Mouse (Mus musculus) adrenal gland, adult 2 months (tissue): ENCODE results near the gene Ttc7. TPM values are rescaled to one million over a fixed set of nuclear protein-coding genes. Genes with fewer than 3 reads are reported as not detected.
A peak's percentile ranks its signal among the peaks of the same experiment; 100 is the strongest.

Experiments used
- DNase-seq: peaks from one replicate; pipeline ENCODE4 v3.0.0; 2021
- polyA plus RNA-seq: library from polyadenylated mRNA; depleted of rRNA; stranded (reverse); fragments of >200 nt; gene quantifications from 2 replicates; pipeline ENCODE4 v1.2.3, GENCODE M21; 2012
- total RNA-seq, 2 experiments: library from RNA; stranded (reverse); gene quantifications; 2 replicates each; pipeline ENCODE4 v1.2.3; 2021

Gene Ttc7
- total and polyA plus RNA-seq, 3 experiments = 12.0 to 34.0 (median 15.1) TPM

DNA sequence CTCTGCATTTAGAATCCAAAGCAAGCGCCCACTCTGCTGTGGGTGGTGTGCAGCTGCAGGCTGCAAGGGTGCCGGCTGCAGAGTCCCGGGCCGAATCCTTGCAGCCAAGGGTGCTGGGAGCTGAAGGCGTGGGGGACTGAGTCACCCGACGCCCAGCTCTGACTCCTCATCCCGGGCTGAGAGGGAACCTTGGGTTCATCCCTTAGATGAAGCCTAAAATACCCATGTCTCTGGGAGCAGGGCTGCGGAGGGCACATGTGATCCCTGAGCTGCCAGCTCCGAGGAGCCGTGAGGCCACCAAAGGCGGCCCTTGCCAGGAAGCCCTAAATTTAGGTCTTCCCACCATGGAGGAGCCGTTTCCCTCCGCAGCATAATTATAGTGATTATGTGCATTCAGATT, 52.5 kb downstream of the Ttc7 start:
- DNase-seq = no peak

- no peak for DNase-seq
Measured at GRCm38 (mm10) chr17:87335727-87336126, 53.0 kb downstream of the Ttc7 start.

DNA sequence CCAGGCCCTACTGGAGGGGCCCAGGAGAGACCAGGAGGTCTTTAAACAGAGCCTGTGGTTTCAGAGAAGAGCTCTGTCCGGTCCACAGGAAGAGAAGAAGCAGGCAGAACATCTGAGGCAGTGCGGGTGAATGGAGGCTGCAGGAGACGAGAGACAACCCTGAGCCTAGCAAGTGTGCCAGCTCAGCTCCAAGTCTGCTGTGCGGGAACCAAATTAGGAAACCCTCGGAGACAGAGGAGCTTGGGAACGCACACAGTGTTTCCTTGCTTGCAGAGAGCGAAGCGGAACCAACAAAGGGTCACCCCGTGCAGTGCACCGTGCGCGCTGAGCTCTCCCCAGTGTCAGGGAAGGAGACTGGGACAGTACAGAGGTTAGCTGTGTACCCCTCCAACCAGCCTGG, 54.2 kb downstream of the Ttc7 start:
- DNase-seq = no peak

DNA sequence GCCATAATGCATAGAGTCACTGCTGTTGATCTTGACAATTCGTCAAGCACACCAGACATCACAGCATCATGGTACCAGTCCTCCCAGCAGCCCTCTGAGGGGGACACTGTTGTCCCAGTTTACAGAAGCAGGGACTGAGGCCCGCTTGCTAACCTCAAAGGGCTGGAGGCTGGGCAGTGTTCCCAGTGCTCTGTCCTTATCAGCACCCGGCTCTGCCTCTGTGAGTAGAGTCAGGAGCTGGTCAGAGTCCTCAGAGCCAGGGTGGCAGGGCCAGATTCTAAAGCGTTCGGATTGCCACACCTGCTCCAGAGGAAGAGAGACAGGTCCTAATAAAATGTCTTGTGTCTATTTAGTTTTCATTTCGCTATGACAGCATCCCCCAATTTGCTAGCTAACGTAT, 55.0 kb downstream of the Ttc7 start:
- DNase-seq = no peak

- peak; percentile 64 for DNase-seq
Measured at GRCm38 (mm10) chr17:87339122-87339521, 56.4 kb downstream of the Ttc7 start.

- DNase-seq = peak; percentile 39
Measured at GRCm38 (mm10) chr17:87343060-87343703, 60.5 kb downstream of the Ttc7 start.

DNA sequence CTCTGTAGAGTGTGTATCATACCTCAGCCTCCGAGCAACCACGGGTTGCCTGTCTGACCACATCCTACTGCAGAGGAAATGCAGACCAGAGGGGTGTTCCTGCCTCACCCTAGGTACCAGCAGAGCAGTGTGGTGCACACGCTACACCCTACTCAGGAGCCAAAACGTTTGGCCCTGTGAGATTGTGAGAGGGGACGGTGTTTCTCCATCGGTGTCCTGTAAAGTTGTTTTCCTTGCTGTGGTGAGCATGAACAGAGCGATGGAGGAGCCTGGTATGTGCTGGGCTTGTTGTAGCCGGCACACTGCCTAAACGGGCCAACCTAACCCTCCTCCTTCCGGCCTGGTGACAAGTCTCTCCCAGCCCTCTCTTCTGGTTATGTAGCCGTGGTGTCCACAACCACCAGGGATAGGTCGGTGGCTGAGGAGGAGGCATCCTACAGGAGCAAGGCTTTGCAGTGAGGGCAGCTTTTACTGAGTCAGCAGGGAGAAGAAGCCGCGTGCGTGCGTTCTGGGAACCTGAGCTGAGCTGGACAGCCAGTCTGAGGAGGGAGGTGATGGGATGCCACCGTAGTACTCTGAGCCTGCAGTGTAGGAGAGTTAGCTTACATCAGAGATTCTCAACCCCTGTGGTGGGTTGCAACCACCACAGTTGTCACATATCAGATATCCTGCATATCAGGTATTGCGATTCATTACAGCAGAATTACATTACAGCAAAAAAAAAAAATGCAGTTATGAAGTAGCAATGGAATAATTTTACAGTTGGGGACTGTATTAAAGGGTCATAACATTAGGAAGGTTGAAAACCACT, 62.0 kb downstream of the Ttc7 start:
- no peak for DNase-seq

- DNase-seq = no peak
Measured at GRCm38 (mm10) chr17:87345252-87345593, 62.5 kb downstream of the Ttc7 start.

DNA sequence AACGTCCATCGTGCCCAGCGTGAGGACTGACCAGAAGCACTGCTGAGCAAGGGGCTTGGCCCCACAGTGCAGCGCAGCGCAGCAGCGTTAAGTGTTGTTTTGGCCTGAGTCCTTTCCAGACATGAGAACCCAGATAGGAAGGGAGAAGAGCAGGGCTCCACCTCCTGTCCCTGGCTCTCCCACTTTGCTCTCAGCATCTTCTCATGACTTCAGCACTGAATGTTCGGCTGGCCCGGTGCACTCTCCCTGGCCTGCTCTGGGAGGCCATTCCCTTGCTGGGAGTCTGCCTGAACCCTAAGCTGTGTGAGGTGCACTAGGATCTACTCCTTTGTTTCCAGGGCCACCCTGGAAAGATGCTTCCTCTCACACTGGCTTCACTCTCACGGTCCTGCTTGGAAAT, 65.7 kb downstream of the Ttc7 start:
- no peak for DNase-seq

GRCm38 (mm10) chr17:87349069-87349468, 66.4 kb downstream of the Ttc7 start:
- DNase-seq = no peak

DNA sequence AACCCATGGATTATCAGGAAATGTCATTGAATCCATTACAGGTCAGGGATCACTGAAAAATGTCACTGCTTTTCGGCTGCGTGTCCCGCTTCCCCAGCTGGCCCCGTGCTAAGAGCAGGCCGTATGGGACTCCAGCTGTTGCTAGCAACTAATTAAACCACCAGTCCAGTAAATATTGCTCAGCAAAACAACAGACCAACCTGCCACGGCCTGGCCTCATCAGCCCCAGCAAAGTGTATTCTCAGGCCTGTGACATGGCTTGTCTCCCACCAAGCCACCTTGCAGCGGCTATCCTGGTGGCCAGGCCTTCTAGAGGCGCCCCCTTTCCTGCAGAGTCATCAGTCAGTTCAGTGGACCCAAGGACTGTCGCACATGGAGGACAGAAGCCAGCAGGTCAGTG, 66.9 kb downstream of the Ttc7 start:
- DNase-seq = no peak

GRCm38 (mm10) chr17:87350471-87351240, 68.0 kb downstream of the Ttc7 start:
- no peak for DNase-seq

DNA sequence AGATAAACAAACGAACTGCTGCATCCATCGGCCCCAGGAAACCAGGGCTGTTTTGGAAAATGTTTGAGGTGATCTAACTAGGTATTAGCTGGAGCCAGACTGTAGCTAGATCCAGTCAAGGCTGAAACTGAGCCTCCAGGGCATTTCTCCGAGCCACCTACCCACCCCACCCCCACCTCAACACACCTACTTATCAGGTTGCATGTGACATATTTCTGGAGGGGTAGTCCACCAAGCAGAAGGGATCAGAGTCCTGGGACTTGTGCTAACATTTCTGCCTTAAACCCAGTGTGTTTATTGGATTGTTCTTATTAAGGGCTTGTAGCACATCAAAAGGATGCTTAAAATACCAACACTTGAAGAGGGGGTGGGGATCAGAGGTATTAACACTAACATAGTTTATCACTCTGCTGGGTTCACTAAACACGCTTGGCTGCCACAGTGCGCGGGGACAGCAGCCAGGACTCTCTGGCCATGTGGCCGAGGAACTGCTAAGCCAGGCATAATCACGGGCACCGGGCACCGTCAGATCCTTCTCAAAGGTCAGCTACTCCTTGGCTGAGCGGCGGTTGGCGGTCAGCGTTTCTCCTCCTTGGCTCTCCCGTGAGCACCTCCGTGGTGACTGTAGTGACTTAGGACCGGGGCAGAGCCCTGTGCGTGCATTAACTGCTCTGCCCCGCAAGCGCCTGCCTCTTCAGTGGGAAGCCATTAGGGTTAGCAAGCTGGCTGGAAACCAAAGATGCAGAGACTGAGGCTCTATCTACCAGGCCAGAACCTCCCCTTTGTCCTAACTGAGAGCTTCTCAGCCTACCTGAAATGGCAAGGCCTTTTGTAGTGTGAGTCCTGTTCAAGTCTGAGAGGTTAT, 68.8 kb downstream of the Ttc7 start:
- DNase-seq = peak; percentile 55

DNA sequence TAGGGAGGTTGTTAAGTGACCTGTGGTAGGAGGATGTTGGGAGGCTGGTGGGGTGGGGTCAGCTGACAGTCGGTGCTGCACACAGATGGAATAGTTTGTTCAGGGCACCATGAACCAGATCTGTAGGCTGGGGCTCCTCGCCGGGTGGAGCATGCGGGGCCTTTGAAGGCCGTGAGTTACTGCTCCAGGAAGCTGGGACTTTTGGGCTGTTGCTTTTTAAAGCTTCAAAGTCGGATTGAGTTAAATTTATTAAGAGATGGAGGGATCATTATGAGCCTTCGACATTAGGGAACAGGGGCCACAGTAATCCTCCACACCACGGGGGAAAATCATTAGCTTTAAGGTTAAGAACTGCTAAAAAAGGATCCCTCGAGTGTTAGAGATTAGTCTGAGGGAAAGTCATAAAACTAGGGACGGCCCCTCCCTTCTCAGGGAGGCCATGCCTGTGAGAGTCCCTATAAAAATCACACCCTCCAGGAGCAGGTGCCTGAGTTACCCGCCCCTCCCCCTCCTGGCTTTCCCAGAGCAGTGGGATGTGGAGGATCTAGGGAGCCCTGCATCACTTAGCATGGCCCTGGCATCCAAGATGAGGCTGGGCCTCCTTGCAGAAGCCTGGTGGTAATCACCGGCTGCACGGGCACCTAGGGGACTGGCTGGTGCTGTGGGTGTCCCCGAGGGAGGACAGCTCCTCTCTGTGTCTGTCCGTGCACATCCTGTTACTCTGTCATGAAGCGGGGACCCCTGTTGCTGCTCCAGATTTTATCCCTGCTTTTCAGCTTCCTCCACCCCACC, 69.6 kb downstream of the Ttc7 start:
- DNase-seq = no peak

DNA sequence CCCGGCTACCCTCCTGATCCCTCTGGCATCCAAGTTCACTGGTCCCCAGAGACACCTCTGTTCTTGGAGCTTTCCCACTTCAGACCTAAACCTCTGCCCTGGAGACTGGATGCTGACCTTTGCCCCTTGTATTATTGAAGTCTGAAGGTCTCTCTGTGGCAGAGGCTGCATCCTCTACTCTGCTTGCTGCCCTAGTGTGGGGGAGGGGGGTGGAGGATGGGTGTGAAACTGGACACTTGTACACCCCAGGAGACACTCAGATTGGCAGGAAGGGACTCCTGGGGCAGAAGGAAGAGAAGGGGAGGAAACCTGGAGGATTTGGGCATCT, 70.2 kb downstream of the Ttc7 start:
- DNase-seq = no peak

DNA sequence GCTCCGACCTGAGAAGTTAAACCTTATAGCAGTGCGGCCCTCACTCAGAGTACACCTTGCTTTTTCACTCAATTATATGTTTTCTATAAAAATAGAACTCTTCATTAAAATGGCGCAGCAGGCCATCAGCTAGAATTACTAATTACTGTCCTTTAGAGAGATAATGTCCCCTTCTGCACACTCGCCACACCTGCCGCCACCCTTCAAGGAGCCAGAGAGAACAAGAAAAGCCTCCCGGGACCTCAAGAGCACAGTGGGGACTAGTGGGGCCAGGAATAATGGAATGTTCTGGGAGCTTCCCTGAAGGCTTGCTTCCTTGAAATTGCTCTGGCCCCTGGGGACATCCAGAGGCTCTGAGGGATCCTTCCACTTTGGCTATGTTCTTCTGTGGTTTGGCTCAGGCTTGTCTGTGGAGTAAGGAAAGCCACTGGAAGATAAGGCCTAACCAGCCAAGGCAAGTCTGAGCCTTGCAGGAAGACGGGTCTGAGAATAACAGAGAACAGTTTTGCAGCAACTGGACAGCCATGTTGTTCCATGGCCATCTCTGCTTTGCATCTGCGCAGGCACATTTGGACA, 71.1 kb downstream of the Ttc7 start:
- no peak for DNase-seq

- DNase-seq = no peak
Measured at GRCm38 (mm10) chr17:87355456-87355855, 72.8 kb downstream of the Ttc7 start.

DNA sequence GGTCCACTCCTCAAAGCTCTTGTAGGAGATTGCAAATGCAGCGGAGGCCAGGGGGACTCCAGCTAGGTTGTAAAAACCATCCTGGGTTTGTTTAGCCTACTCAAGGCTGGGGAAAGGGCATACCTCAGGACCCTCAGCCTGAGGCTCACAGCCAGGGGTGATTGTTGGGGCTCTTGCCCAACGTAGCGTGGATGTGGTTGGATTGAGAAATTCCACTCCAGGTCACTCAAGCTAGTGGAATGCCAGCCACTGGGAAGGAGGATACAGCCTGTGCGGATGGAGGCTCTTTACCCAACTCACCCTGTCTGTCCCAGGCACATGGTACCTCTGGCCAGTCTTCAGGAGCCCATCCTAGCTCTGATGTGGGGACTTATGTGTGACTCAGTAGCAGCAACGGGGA, 73.6 kb downstream of the Ttc7 start:
- DNase-seq = no peak

DNA sequence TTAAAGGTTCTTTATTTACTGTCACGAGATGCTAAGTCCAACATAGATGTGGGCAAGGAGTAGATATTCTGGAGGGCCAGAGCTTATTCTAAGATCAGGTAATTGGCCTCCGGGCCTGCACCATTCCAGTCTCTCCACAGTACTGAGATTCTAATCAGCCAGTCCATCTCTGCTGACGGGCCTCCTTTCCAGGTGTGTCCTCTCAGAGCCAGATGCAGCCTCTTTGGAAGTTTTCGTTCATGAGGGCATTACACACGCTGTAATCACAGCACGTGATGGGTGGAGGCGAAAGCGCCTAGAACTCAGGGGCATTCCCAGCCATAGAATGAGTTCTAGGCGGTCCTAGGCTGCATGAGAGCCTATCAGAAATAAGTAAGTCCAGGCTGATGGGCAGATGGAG, 74.8 kb downstream of the Ttc7 start:
- DNase-seq = no peak

DNA sequence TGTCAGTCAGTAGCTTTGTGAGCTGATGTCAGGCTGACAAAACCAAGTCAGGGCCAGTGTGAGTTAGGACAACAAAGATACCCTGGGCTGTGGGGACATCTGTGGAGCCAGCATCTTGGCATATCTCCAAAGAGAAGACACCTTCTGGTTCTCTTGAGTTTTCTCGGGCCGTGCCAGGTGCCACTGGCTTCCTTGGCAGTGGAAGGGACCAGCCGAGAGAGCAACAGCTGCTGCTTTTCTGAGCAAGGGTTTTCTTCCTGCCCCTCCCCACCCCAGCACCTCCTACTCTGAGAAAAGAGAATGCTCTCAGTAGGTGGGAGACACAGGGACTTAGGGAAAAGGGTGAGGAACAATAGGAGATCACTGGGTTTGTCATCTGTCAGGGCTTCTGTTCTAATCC, 78.4 kb downstream of the Ttc7 start:
- DNase-seq = no peak

DNA sequence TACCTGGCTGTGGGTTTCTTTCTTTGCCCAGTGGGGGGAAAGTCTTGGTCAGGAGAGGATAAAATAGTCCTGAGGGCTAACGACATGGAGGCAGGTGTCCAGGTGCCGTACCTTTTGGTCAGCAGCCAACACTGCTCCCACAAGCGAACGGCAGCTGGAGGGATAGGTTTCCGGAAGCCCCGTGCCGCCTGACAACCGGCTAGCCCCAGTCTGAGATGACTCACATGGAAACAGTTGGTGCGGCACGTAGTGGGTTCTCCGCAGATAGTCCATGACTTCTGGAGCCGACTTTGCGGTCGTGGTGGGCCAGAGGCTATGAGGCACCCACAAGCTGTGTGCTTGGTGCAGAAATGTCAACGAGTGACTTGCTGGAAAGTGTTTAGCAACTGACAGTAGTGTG, 81.4 kb downstream of the Ttc7 start:
- no peak for DNase-seq
